Comparison of ENCODE assay signal across 19 mouse cellular contexts in genomic region chr10:37494552-37495166, GRCm38 (mm10).
DNase-seq lines count a peak whose midpoint lies in the region; ATAC-seq and TF ChIP-seq lines count a peak whose summit lies in the region.
"Had no signal": no experiment of that assay in that cellular context is flagged by ENCODE, and none has a peak within 500 bp of the region (broad histone marks: within the 10 kb centered on the region; RNA-seq: fewer than 3 reads in every experiment).

No protein-coding gene starts in this region.

- no peak overlapping the region for H3K27ac ChIP-seq in forebrain, embryonic 11.5 days (ENCODE audit: low read depth, low read length)
- H3K27ac ChIP-seq in forebrain, embryonic 15.5 days (replicated peaks): no peak overlapping the region
- H3K27ac ChIP-seq in embryonic fibroblast, embryonic 13.5 days (ENCODE audit: insufficient read depth, low read length): peak overlapping the region; percentile 94
- no peak overlapping the region for H3K27ac ChIP-seq in forebrain, embryonic 16.5 days (ENCODE audit: low read length)
- H3K27ac ChIP-seq in gastrocnemius, adult 2 months: no peak overlapping the region
- H3K27ac ChIP-seq: heart, adult 2 months had no signal

- H3K27me3 ChIP-seq in forebrain, embryonic 11.5 days (ENCODE audit: control insufficient read depth, insufficient read depth, low read length): no peaks in the 10 kb centered on the region
- H3K27me3 ChIP-seq in forebrain, embryonic 15.5 days: no peaks in the 10 kb centered on the region
- no peaks in the 10 kb centered on the region for H3K27me3 ChIP-seq in forebrain, embryonic 16.5 days (replicated peaks; ENCODE audit: control insufficient read depth, insufficient read depth, low read length)
- H3K27me3 ChIP-seq: CH12.LX; heart, embryonic 12.5 days; Patski had no signal

- no peak for TF ChIP-seq CTCF in brain, embryonic 14.5 days (IDR thresholded peaks at IDR 0.05; ENCODE audit: borderline replicate concordance, extremely low read depth, insufficient read depth, insufficient read length)
- TF ChIP-seq CTCF in embryonic fibroblast, embryonic 13.5 days (IDR thresholded peaks at IDR 0.05; ENCODE audit: borderline replicate concordance, insufficient read depth, low read length): no peak
- TF ChIP-seq CTCF in gastrocnemius, adult 2 months (IDR thresholded peaks at IDR 0.05): no peak

- no peak overlapping the region for H3K4me3 ChIP-seq in forebrain, embryonic 11.5 days (ENCODE audit: low read depth, low read length)
- no peak overlapping the region for H3K4me3 ChIP-seq in forebrain, embryonic 15.5 days
- no peak overlapping the region for H3K4me3 ChIP-seq in embryonic fibroblast, embryonic 13.5 days (ENCODE audit: insufficient read depth, low read length)
- H3K4me3 ChIP-seq in forebrain, embryonic 16.5 days (replicated peaks; ENCODE audit: low read length): no peak overlapping the region
- no peak overlapping the region for H3K4me3 ChIP-seq in gastrocnemius, adult 2 months
- H3K4me3 ChIP-seq: heart, adult 2 months; heart, embryonic 12.5 days had no signal

- no peak overlapping the region for H3K9ac ChIP-seq in forebrain, embryonic 11.5 days (ENCODE audit: low read length)
- H3K9ac ChIP-seq in forebrain, embryonic 15.5 days (replicated peaks): no peak overlapping the region
- H3K9ac ChIP-seq in forebrain, embryonic 16.5 days (replicated peaks; ENCODE audit: low read depth, low read length): no peak overlapping the region
- H3K9ac ChIP-seq: heart, embryonic 12.5 days had no signal

- H3K36me3 ChIP-seq in forebrain, embryonic 11.5 days (ENCODE audit: control insufficient read depth, insufficient read depth, low read length): no peaks in the 10 kb centered on the region
- H3K36me3 ChIP-seq in forebrain, embryonic 15.5 days: no peaks in the 10 kb centered on the region
- H3K36me3 ChIP-seq in forebrain, embryonic 16.5 days (ENCODE audit: control insufficient read depth, insufficient read depth): no peaks in the 10 kb centered on the region
- H3K36me3 ChIP-seq: heart, embryonic 12.5 days had no signal

- TF ChIP-seq POLR2A in brain, embryonic 14.5 days (IDR thresholded peaks at IDR 0.05; ENCODE audit: borderline replicate concordance, extremely low read depth, insufficient read depth, insufficient read length, poor library complexity, severe bottlenecking): no peak
- TF ChIP-seq POLR2A in embryonic fibroblast, embryonic 13.5 days (IDR thresholded peaks at IDR 0.05; ENCODE audit: low read depth, low read length): no peak

- H3K4me2 ChIP-seq in forebrain, embryonic 11.5 days (ENCODE audit: low read depth, low read length, severe bottlenecking): no peak overlapping the region
- H3K4me2 ChIP-seq in forebrain, embryonic 15.5 days (replicated peaks): no peak overlapping the region
- no peak overlapping the region for H3K4me2 ChIP-seq in forebrain, embryonic 16.5 days (ENCODE audit: low read length)
- H3K4me2 ChIP-seq: heart, embryonic 12.5 days had no signal

- ATAC-seq in forebrain, embryonic 11.5 days (replicated peaks; ENCODE audit: low FRiP score): peak; percentile 74
- ATAC-seq in forebrain, embryonic 15.5 days (replicated peaks): no peak
- 0 out of 2 replicates have a peak, but pooled peaks have one; percentile 33 for ATAC-seq in forebrain, embryonic 16.5 days
- ATAC-seq: activated CD4-positive, CD25-positive, alpha-beta regulatory T cell, adult 4 months; hindbrain, embryonic 16.5 days; inflammation-experienced regulatory T-cells, adult 6 months; intestine, postnatal 0 days had no signal

- 15% methylated on average over 3 of the region's 3 CpGs for WGBS in forebrain, embryonic 11.5 days
- WGBS in forebrain, embryonic 15.5 days: 8% methylated on average over 3 of the region's 3 CpGs
- 3% methylated on average over 3 of the region's 3 CpGs for WGBS in forebrain, embryonic 16.5 days

- H3K4me1 ChIP-seq in forebrain, embryonic 11.5 days (replicated peaks; ENCODE audit: control insufficient read depth, insufficient read depth, low read length): no peaks in the 10 kb centered on the region
- no peaks in the 10 kb centered on the region for H3K4me1 ChIP-seq in forebrain, embryonic 15.5 days
- H3K4me1 ChIP-seq in embryonic fibroblast, embryonic 13.5 days (ENCODE audit: control insufficient read depth, insufficient read depth, low read length): no peaks in the 10 kb centered on the region
- H3K4me1 ChIP-seq in forebrain, embryonic 16.5 days (replicated peaks; ENCODE audit: control insufficient read depth, insufficient read depth, low read length): peaks cover 3% of the 10 kb centered on the region; the same call in 1 of the 2 replicates

- H3K9me3 ChIP-seq in forebrain, embryonic 11.5 days (ENCODE audit: control insufficient read depth, low read length): no peaks in the 10 kb centered on the region
- no peaks in the 10 kb centered on the region for H3K9me3 ChIP-seq in forebrain, embryonic 15.5 days
- H3K9me3 ChIP-seq in forebrain, embryonic 16.5 days (ENCODE audit: control insufficient read depth, low read length): no peaks in the 10 kb centered on the region
- H3K9me3 ChIP-seq: heart, embryonic 12.5 days had no signal

- intact Hi-C loops in gastrocnemius, adult 2 months (cut with DNase I): no loop called here

- no peak for DNase-seq in forebrain, embryonic 11.5 days (ENCODE audit: low spot score)
- DNase-seq in brain, embryonic 14.5 days (ENCODE audit: low read depth): peak; percentile 55
- no peak for DNase-seq in gastrocnemius, adult 2 months
- DNase-seq: adrenal gland, postnatal 14 days; cerebellum, adult 18-20 months; cerebellum, adult 9-11 months; cerebellum, postnatal 36 days; gastrocnemius, postnatal 14 days; heart, adult 2 months had no signal
